Mouse (Mus musculus): ENCODE measurements around the gene Mmp15. TPM values are rescaled to one million over a fixed set of nuclear protein-coding genes. Genes with fewer than 3 reads are reported as not detected.

Mmp15 gene
- polyA plus RNA-seq, 1 experiment from 2014 or later: 1.1 TPM

DNA sequence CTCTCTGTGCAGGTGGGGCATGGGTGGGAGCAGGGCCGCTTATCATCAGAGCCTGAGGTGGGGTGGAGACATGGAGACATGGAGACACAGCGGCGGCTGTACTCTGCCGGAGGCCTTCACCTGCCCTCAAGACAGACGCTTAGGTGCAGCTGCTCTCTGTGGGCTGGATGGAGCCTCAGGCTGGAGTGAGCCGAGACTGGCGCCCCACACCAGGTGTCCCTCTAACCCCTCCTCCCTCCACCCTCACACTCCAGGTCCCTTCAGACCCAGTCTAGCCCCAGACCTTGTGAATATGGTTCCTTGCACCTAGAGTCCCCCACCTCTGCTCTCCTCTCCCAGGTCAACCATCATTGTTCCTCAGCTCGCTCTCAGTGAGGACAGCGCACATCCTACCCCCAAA is 47.1 kb downstream of the Mmp15 start:
- Histone ChIP-seq H3K4me1 (replicated peaks) (peaks cover 6% of the 10 kb centered on the region; the same call in 1 of the 2 replicates), H3K9ac (no peak overlapping the region), H3K36me3 (replicated peaks) (no peaks in the 10 kb centered on the region), H3K4me2 (no peak overlapping the region), H3K4me3 (replicated peaks) (no peak overlapping the region), H3K27me3 (no peaks in the 10 kb centered on the region), H3K27ac (replicated peaks) (no peak overlapping the region), H3K9me3 (replicated peaks) (no peaks in the 10 kb centered on the region)
- no peak for ATAC-seq (ENCODE audit: insufficient read depth)
- WGBS (ENCODE audit: insufficient replicate concordance): 81% methylated on average over 9 of the region's 9 CpGs

DNA sequence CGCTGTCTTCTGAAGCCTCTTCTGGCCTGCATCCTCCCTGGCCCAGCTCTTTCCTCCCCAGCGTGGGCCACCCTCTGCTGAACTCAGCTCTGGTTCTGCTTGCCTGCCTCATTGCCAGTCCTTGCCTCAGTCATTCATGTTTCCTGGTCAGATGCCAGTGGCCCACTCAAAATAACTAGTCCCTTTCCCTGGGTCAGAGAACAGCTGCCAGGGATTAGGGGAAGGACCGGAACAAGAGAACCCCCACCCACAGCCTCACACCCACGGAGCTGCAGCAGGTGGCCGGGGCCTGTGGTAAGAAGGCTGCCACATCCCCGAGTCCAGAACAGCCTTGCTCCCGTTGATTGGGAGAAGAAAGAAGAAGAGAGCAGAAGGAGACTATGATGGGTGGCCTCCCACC is 49.0 kb downstream of the Mmp15 start:
- WGBS (ENCODE audit: insufficient replicate concordance): 56% methylated on average over 7 of the region's 7 CpGs

GRCm38 (mm10) chr8:95409518-95409917 is 57.5 kb downstream of the Mmp15 start:
- WGBS (ENCODE audit: insufficient replicate concordance): 54% methylated on average over 5 of the region's 5 CpGs
- Histone ChIP-seq H3K4me1 (replicated peaks) (no peaks in the 10 kb centered on the region), H3K27me3 (no peaks in the 10 kb centered on the region), H3K36me3 (replicated peaks) (no peaks in the 10 kb centered on the region), H3K9ac (no peak overlapping the region), H3K27ac (replicated peaks) (no peak overlapping the region), H3K9me3 (replicated peaks) (no peaks in the 10 kb centered on the region), H3K4me2 (no peak overlapping the region), H3K4me3 (replicated peaks) (no peak overlapping the region)
- no peak for ATAC-seq (ENCODE audit: insufficient read depth)

More for the DNA sequence above, 49.0 kb downstream of the Mmp15 start:
- Histone ChIP-seq H3K27me3 (no peaks in the 10 kb centered on the region), H3K36me3 (replicated peaks) (no peaks in the 10 kb centered on the region), H3K9ac (no peak overlapping the region), H3K4me1 (replicated peaks) (peaks cover 6% of the 10 kb centered on the region; the same call in 1 of the 2 replicates), H3K27ac (replicated peaks) (no peak overlapping the region), H3K9me3 (replicated peaks) (no peaks in the 10 kb centered on the region), H3K4me3 (replicated peaks) (no peak overlapping the region), H3K4me2 (no peak overlapping the region)
- no peak for ATAC-seq (ENCODE audit: insufficient read depth)

DNA sequence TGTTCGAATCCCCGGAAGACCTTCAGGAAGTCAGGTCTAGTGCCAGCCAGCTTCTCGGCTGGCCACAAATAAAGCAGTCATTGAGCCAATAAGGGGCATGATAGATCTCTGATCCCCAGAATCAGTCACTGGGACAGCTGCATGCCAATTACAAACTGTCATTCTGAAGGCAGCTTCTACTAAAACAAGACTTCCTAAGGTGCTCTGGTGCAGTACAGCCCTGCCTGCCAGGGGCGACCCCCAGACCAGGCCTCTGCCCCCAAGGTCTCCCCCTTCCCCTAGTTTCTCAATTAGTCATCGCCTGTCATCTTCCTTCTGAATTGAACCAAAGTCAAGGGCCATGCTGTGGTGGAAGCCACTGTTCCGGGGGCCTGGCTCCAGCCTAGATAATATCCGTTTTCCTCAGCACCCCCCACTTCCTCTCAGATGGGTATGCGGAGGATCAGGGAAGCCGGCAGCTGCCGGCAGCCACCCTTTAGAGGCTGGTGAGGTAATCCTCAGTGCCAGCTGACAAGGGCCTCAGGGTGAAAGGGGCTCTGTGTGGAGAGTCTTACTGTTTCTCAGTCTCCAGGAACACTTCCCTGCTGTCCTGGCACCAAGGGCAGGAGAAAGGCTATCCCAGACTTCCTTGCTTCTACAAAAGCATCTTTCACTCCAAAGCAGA is 59.4 kb downstream of the Mmp15 start:
- H3K4me2 ChIP-seq: no peak overlapping the region
- WGBS (ENCODE audit: insufficient replicate concordance): 24% methylated on average over 10 of the region's 10 CpGs
- ATAC-seq (ENCODE audit: insufficient read depth): no peak

DNA sequence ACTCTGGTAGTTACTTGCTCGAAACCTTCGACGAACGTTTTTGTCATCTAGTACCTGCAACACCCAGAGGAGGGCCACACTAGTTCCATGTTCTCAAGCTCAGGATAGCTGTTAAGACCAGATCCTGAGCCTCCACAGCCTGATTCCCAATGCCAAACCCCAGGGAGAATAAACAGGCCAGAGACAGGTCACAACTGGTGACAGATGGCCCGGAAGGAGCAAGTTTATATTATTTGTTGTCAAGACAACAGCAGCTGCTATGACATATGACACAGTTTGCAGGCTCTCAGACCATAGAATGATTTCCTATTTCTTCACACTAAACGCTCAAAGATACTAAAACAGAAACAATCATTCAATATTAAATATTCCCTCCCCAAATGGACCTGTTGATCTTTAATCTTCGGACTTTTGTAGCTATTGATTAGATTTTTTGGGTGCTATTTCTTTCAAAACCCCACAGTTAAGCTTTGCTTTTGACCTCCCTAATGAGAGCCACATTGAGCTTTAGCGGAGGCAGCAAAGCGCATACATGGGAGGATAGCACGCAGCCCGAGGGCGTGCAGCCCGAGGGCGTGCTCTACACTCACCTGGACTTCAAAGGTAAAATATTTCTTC is 70.2 kb downstream of the Mmp15 start:
- no peak for ATAC-seq (ENCODE audit: insufficient read depth)
- H3K4me3 ChIP-seq (replicated peaks): no peak overlapping the region
- H3K27me3 ChIP-seq: no peaks in the 10 kb centered on the region
- H3K36me3 ChIP-seq (replicated peaks): peaks cover 32% of the 10 kb centered on the region
- H3K9ac ChIP-seq: no peak overlapping the region
- H3K27ac ChIP-seq (replicated peaks): no peak overlapping the region
- 82% methylated on average over 14 of the region's 14 CpGs for WGBS (ENCODE audit: insufficient replicate concordance)
- peaks cover 19% of the 10 kb centered on the region; the same call in 1 of the 2 replicates for H3K4me1 ChIP-seq (replicated peaks)
- H3K9me3 ChIP-seq (replicated peaks): no peaks in the 10 kb centered on the region
- no peak overlapping the region for H3K4me2 ChIP-seq

More for the DNA sequence above, 59.4 kb downstream of the Mmp15 start:
- no peaks in the 10 kb centered on the region for H3K27me3 ChIP-seq
- no peaks in the 10 kb centered on the region for H3K9me3 ChIP-seq (replicated peaks)
- H3K9ac ChIP-seq: no peak overlapping the region
- no peak overlapping the region for H3K4me3 ChIP-seq (replicated peaks)
- H3K27ac ChIP-seq (replicated peaks): no peak overlapping the region
- H3K4me1 ChIP-seq (replicated peaks): no peaks in the 10 kb centered on the region
- no peaks in the 10 kb centered on the region for H3K36me3 ChIP-seq (replicated peaks)

Other genes with a start within 250 kb of the Mmp15 start
- 5.3 and 6.8 TPM in 2 replicates for gene Kifc3, start 149.5 kb upstream of the Mmp15 start, polyA plus RNA-seq (2015; fragmentation: Nextera tagmentation; extraction: Ambion mirVana)
- gene Cngb1, start 45.7 kb upstream of the Mmp15 start, polyA plus RNA-seq (2015; fragmentation: Nextera tagmentation; extraction: Ambion mirVana): 0.02 and 0.12 TPM in 2 replicates
- not detected in 2 replicates for gene Tepp, start 41.7 kb upstream of the Mmp15 start, polyA plus RNA-seq (2015; fragmentation: Nextera tagmentation; extraction: Ambion mirVana)
- gene Zfp319, start 20.3 kb upstream of the Mmp15 start, polyA plus RNA-seq (2015; fragmentation: Nextera tagmentation; extraction: Ambion mirVana): 0.89 and 1.2 TPM in 2 replicates
- 11.4 and 11.7 TPM in 2 replicates for gene Usb1, start 20.0 kb upstream of the Mmp15 start, polyA plus RNA-seq (2015; fragmentation: Nextera tagmentation; extraction: Ambion mirVana)
- gene Cfap20, start 82.6 kb downstream of the Mmp15 start, polyA plus RNA-seq (2015; fragmentation: Nextera tagmentation; extraction: Ambion mirVana): 28.2 and 31.5 TPM in 2 replicates
- gene Csnk2a2, start 137.8 kb downstream of the Mmp15 start, polyA plus RNA-seq (2015; fragmentation: Nextera tagmentation; extraction: Ambion mirVana): 3.9 and 4.3 TPM in 2 replicates
- gene Ccdc113, start 181.8 kb downstream of the Mmp15 start, polyA plus RNA-seq (2015; fragmentation: Nextera tagmentation; extraction: Ambion mirVana): not detected in 2 replicates
- not detected in 2 replicates for gene Prss54, start 224.1 kb downstream of the Mmp15 start, polyA plus RNA-seq (2015; fragmentation: Nextera tagmentation; extraction: Ambion mirVana)

All from liver, embryonic 15.5 days (tissue).